Mouse (Mus musculus): ENCODE measurements around the gene Cby3.

Gene Cby3

GRCm38 (mm10) chr11:50391272-50391960 lies 37.2 kb downstream of the Cby3 start:
- DNase-seq: no peak

- DNase-seq: no peak
These were observed 39.0 kb downstream of the Cby3 start for GRCm38 (mm10) chr11:50393306-50393705.

- DNase-seq: no peak
These were observed 40.5 kb downstream of the Cby3 start for GRCm38 (mm10) chr11:50394731-50395130.

GRCm38 (mm10) chr11:50396766-50397307 lies 42.6 kb downstream of the Cby3 start:
- DNase-seq: no peak

- DNase-seq: no peak
These were observed 43.1 kb downstream of the Cby3 start for GRCm38 (mm10) chr11:50397316-50397715.

- no peak for DNase-seq
These were observed 44.5 kb downstream of the Cby3 start for GRCm38 (mm10) chr11:50398803-50399202.

GRCm38 (mm10) chr11:50402481-50402880 lies 48.2 kb downstream of the Cby3 start:
- peak; percentile 29 for DNase-seq

- DNase-seq: peak; percentile 67
These were observed 49.2 kb downstream of the Cby3 start for GRCm38 (mm10) chr11:50403367-50404014.

- no peak for DNase-seq
These were observed 53.0 kb downstream of the Cby3 start for GRCm38 (mm10) chr11:50407235-50407634.
